Mouse (Mus musculus) neural tube, embryonic 14.5 days (tissue): Measurements from ENCODE around the gene Pde6h. TPM values are rescaled to one million over a fixed set of nuclear protein-coding genes. Genes with fewer than 3 reads are reported as not detected.

Experiments
- ATAC-seq: fragments of 200-750 bp; cut with Nextera tagmentation; 2 replicates; pipeline ENCODE4 v1.8.0; 2017; ENCODE audit warnings: low read depth, mild to moderate bottlenecking, moderate TSS enrichment, moderate library complexity
- H3K27ac ChIP-seq: fragments of 300-500 bp; sonication (generic); 2 replicates; pipeline ENCODE4 v1.5.1; 2014; ENCODE audit warnings: low read depth, mild to moderate bottlenecking, control low read depth, low read length, moderate library complexity, mixed read lengths
- H3K27me3 ChIP-seq: fragments of 300-500 bp; sonication (generic); 2 replicates; pipeline ENCODE4 v1.6.1; 2014; ENCODE audit warnings: low read length; ENCODE audit not compliant: control insufficient read depth, insufficient read depth
- H3K36me3 ChIP-seq: fragments of 300-500 bp; sonication (generic); 2 replicates; pipeline ENCODE4 v1.6.1; 2014; ENCODE audit warnings: low read length, mixed read lengths; ENCODE audit not compliant: control insufficient read depth, insufficient read depth
- H3K4me1 ChIP-seq: fragments of 300-500 bp; sonication (generic); 2 replicates; pipeline ENCODE4 v1.6.1; 2014; ENCODE audit warnings: low read length; ENCODE audit not compliant: control insufficient read depth, insufficient read depth
- H3K4me2 ChIP-seq: fragments of 300-500 bp; sonication (generic); 2 replicates; pipeline ENCODE4 v1.6.1; 2014; ENCODE audit warnings: mild to moderate bottlenecking, low read depth, low read length, control low read depth
- H3K4me3 ChIP-seq: fragments of 300-500 bp; sonication (generic); 2 replicates; pipeline ENCODE4 v1.5.1; 2014; ENCODE audit warnings: low read depth, low read length, control low read depth, mixed read lengths
- H3K9ac ChIP-seq: fragments of 300-500 bp; sonication (generic); replicated peaks from 2 replicates; pipeline ENCODE4 v1.6.1; 2014; ENCODE audit warnings: low read depth, mild to moderate bottlenecking, control low read depth, low read length, mixed read lengths
- H3K9me3 ChIP-seq: fragments of 300-500 bp; sonication (generic); 2 replicates; pipeline ENCODE4 v1.6.1; 2016; ENCODE audit warnings: low read length; ENCODE audit not compliant: control insufficient read depth
- WGBS: fragments of 180-500 bp; shearing (Covaris S2); extraction: QIAGEN DNeasy Blood & Tissue Kit; methylation state at CpG from one replicate; pipeline ENCODE4 v1.1.7; 2014; 5-methylcytosine and 5-hydroxymethylcytosine counted together
- polyA plus RNA-seq: library from polyadenylated mRNA; unstranded; fragments of >200 nt; fragmentation: Nextera tagmentation; extraction: Ambion mirVana; gene quantifications from 2 replicates; pipeline ENCODE4 v1.2.1, GENCODE M21; 2014

The Pde6h gene
- polyA plus RNA-seq, 1 experiment from 2014 or later: not detected

DNA sequence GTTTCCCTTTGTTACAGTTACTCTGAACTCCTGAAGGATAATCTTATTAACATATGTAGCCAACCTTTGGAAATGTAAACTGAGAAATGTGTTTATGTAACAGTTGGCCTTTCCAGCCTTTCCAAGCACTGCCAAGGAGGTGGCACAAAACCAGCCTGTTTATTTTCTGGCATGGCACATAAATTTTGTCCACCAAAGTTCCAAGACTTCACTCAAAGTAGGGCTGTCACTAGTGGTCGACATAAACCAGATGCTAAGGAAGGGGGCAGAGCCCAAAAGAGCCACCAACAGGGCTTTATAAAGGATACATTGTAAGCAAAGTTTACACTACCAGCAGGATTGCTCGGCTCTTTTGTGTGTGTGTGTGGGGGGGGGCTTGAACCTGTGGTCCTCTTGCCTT lies 5.7 kb upstream of the Pde6h start:
- H3K27ac ChIP-seq: no peak overlapping the region
- H3K4me3 ChIP-seq: no peak overlapping the region
- WGBS: 2% methylated on average over 2 of the region's 2 CpGs
- H3K4me1 ChIP-seq: peaks cover 3% of the 10 kb centered on the region; the same call in 1 of the 2 replicates
- H3K27me3 ChIP-seq: no peaks in the 10 kb centered on the region
- no peaks in the 10 kb centered on the region for H3K9me3 ChIP-seq
- H3K4me2 ChIP-seq: no peak overlapping the region
- H3K9ac ChIP-seq: no peak overlapping the region
- no peaks in the 10 kb centered on the region for H3K36me3 ChIP-seq
- ATAC-seq: no peak

DNA sequence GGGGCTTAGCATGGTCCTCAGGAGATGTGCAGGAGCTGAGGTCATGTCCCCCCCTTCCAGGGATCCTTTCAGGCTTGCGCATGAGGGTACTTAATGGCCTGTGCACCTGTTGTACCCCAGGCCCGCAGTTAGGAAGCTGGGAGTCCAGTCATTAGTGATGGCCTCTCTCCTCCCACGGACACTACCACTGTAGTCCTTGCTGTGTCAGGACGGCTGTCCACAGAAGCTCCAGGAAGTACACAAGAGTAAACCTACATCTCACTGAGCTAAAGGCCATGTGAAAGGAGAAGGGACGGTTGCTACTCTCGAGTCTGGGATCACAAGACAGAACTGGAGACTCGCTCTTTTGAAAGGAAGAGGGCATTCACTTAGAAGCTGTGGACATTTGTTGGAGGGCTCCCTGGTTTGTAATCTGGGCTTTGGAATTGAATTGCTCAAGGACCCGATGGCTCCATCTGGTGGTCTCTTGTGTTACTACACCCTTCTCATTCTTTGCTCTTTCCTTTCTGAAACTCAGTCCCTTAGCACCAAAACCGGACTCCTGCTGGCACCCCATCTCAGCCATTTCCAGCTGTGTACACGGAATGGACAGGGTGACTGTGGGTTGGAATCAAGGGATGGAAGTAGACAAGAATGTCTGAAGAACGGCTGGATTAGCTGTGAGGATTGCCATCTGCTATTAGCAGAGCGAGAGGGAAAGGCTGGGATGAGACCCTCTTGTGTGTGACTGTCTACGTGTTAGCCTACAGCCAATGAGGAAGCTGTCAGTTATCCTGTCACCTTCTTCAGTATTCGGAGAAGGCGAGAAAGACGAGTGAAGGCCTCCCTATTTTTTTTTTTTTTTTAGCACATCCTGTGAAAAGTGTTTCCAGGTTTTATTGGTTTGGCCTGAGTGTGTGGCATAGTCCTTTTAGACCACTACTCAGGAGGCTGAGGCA lies 3.0 kb upstream of the Pde6h start:
- Histone ChIP-seq H3K4me3 (no peak overlapping the region), H3K4me1 (no peaks in the 10 kb centered on the region), H3K27ac (no peak overlapping the region), H3K36me3 (no peaks in the 10 kb centered on the region), H3K9ac (no peak overlapping the region), H3K9me3 (no peaks in the 10 kb centered on the region), H3K4me2 (no peak overlapping the region), H3K27me3 (no peaks in the 10 kb centered on the region)
- 47% methylated on average over 16 of the region's 16 CpGs for WGBS
- ATAC-seq: 0 out of 2 replicates have a peak, but pooled peaks have one; percentile 34

DNA sequence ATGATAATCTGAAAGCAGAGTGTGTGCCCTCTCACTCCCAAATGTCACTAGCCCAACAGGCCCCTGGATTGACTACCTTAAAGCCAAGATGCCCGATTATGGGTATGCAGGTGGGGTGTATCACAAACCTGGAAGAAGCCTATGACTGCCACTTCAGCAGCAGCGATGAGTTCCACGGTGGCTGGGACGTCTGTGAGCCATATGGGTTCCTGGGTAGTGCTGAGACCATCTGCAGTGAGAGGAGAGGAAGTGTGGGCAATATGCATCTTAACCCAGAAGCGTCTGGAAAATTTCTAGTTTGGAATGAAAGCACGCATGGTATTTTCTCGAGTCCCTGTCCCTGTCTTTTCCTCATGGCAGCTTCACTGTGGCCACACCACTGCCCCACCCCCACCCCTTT lies 2.0 kb upstream of the Pde6h start:
- no peaks in the 10 kb centered on the region for H3K36me3 ChIP-seq
- H3K27ac ChIP-seq: no peak overlapping the region
- no peaks in the 10 kb centered on the region for H3K4me1 ChIP-seq
- H3K4me2 ChIP-seq: no peak overlapping the region
- no peak overlapping the region for H3K4me3 ChIP-seq
- no peak overlapping the region for H3K9ac ChIP-seq
- no peaks in the 10 kb centered on the region for H3K9me3 ChIP-seq
- ATAC-seq: no peak
- 81% methylated on average over 7 of the region's 7 CpGs for WGBS
- no peaks in the 10 kb centered on the region for H3K27me3 ChIP-seq

DNA sequence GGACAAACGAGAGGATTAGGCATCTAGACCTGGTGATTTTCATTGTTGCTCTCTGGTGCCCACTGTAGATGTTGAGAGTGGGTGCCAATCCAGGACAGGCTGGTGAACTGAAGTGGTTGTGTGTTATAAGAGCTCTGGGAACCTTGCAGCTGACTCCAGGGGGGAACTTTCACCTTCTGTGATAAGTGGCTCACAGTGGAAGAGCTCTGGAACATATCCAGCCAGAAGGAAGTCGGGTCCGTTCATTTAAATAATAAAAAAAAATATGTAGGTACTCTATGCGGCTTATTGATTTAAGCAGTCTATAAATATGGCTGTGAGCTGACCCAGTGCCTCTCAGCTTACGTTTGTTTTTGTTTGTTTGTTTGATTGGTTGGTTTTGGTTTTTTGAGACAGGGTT lies 1.6 kb upstream of the Pde6h start, which contains the start of gene Erp27:
Erp27 (minus strand) TSS at position 101 of the 400 bp plus-strand sequence.
- 87% methylated on average over 5 of the region's 5 CpGs for WGBS
- Histone ChIP-seq H3K4me1 (no peaks in the 10 kb centered on the region), H3K9me3 (no peaks in the 10 kb centered on the region), H3K27me3 (no peaks in the 10 kb centered on the region), H3K27ac (no peak within 1 kb of the TSS), H3K4me2 (no peak within 1 kb of the TSS), H3K9ac (no peak within 1 kb of the TSS), H3K4me3 (no peak within 1 kb of the TSS), H3K36me3 (no peaks in the 10 kb centered on the region)
- ATAC-seq: no peak

DNA sequence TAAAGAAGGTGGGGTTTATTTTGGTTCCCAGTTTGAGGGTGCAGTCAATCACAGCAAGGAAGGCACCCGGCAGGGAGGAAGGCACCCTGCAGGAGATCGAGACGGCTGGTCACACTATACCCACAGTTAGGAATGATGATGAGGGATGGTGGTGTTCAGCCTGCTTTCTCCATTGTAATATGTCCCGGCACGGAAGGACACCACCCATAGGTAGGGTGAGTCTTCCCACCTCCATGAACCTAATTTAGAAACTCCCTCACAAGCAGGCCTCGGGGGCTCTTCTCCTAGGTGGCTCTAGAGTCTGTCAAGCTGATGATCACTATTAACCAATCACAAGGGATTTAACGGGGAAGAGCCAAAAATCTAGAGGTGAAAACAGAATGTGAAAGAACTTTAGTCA lies 761 bp upstream of the Pde6h start:
- H3K4me2 ChIP-seq: no peak overlapping the region
- no peak overlapping the region for H3K4me3 ChIP-seq
- no peaks in the 10 kb centered on the region for H3K36me3 ChIP-seq
- no peak for ATAC-seq
- WGBS: 85% methylated on average over 7 of the region's 7 CpGs
- H3K9ac ChIP-seq: no peak overlapping the region
- H3K27me3 ChIP-seq: no peaks in the 10 kb centered on the region
- no peak overlapping the region for H3K27ac ChIP-seq
- no peaks in the 10 kb centered on the region for H3K4me1 ChIP-seq
- no peaks in the 10 kb centered on the region for H3K9me3 ChIP-seq

DNA sequence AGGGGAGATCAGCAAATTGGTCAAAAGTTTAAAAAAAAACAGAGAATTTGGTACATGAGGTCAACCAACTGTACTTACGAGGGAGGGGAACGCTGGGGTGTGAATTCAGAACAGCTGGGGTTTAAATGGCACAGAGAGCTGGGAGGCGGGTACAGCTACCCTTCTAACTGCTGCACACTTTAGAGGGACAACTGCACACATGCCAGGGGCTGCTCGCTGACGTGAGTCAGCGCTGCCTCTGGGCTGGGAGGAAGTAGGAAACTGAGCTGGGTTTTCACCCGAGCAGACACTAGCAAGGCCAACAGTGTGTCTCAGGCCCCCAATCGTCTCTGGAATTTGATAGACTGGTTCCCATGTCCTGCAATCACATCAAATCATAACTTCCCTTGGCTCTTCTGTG lies 1.4 kb downstream of the Pde6h start:
- no peak overlapping the region for H3K4me2 ChIP-seq
- no peaks in the 10 kb centered on the region for H3K4me1 ChIP-seq
- H3K4me3 ChIP-seq: no peak overlapping the region
- 81% methylated on average over 8 of the region's 8 CpGs for WGBS
- H3K36me3 ChIP-seq: no peaks in the 10 kb centered on the region
- H3K27ac ChIP-seq: no peak overlapping the region
- no peak overlapping the region for H3K9ac ChIP-seq
- H3K27me3 ChIP-seq: no peaks in the 10 kb centered on the region
- no peak for ATAC-seq
- H3K9me3 ChIP-seq: no peaks in the 10 kb centered on the region

DNA sequence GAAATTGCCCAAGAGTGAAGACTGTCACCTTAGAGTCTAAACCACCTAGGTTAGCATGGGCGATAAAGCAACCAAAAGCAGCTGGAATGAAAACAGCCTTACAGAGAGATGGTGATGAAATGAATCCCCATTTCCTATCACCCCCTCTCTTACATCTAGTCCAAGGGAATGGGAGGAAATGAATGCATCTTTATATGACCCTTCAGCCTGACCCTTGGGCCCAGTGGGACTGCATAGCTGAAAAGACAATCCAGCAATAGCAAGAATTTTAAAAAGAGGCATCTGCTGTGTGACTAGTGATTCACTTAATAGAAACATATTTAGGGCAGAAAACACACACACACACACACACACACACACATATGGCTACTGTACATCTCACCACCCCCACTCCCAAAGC lies 4.0 kb downstream of the Pde6h start:
- no peak overlapping the region for H3K9ac ChIP-seq
- H3K4me3 ChIP-seq: no peak overlapping the region
- H3K27ac ChIP-seq: no peak overlapping the region
- 91% methylated on average over 1 of the region's 1 CpGs for WGBS
- no peaks in the 10 kb centered on the region for H3K4me1 ChIP-seq
- H3K36me3 ChIP-seq: no peaks in the 10 kb centered on the region
- ATAC-seq: no peak
- no peaks in the 10 kb centered on the region for H3K9me3 ChIP-seq
- H3K4me2 ChIP-seq: no peak overlapping the region
- no peaks in the 10 kb centered on the region for H3K27me3 ChIP-seq

DNA sequence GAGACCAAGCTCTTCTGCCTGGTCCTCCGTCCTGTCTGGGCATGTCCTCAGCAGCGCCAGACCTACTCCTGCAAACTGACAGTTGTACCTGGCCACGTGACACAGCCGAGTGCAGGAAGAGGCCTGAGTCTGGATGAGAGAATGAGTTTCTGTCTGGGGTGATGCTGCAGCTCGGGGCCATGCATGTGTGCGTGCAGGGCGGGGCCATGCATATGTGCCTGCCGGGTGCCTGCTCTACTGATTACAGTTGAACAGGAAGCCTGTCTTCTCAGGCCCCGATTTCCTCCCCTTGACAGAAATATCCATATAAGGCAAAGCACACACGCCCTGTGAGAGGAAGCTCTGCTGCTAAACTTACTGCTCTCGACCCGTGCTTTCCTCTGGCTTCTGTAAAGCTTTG lies 7.0 kb downstream of the Pde6h start:
- no peak overlapping the region for H3K4me3 ChIP-seq
- no peaks in the 10 kb centered on the region for H3K9me3 ChIP-seq
- H3K4me1 ChIP-seq: no peaks in the 10 kb centered on the region
- no peaks in the 10 kb centered on the region for H3K27me3 ChIP-seq
- no peak overlapping the region for H3K4me2 ChIP-seq
- H3K36me3 ChIP-seq: no peaks in the 10 kb centered on the region
- no peak overlapping the region for H3K9ac ChIP-seq
- H3K27ac ChIP-seq: no peak overlapping the region
- WGBS: 60% methylated on average over 12 of the region's 12 CpGs
- no peak; the same call in 1 of the 2 replicates for ATAC-seq

DNA sequence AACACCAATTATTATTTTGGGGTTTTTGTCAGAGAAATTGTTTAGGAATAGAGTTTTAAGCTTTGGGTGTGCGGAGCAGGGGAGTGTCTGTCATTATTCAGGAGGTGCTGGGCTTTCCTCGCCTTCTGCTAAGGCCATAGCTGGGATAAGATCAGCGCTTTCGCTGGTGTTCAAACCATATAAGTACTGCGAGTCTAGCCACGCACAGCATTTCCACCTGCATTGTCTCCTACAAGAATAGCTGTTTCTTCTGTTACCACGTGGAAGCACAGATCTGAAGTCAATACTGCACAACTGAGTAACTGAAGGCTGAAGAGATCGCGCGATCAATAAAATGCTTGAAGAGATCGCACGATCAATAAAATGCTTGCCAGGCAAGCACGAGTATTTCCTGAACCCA lies 7.6 kb downstream of the Pde6h start:
- Histone ChIP-seq H3K9me3 (no peaks in the 10 kb centered on the region), H3K27ac (no peak overlapping the region), H3K36me3 (no peaks in the 10 kb centered on the region), H3K27me3 (no peaks in the 10 kb centered on the region), H3K4me3 (no peak overlapping the region), H3K9ac (no peak overlapping the region), H3K4me2 (no peak overlapping the region), H3K4me1 (no peaks in the 10 kb centered on the region)
- WGBS: 85% methylated on average over 13 of the region's 13 CpGs
- ATAC-seq: no peak
